Mouse (Mus musculus) ES-E14 (cell line): Measurements from ENCODE around the gene Zscan18. TPM values are rescaled to one million over a fixed set of nuclear protein-coding genes. Genes with fewer than 3 reads are reported as not detected.
A peak's percentile ranks its signal among the peaks of the same experiment; 100 is the strongest.

Experiments used
- DNase-seq: peaks from one replicate; pipeline ENCODE4 v3.0.0-alpha.2; 2013; ENCODE audit warnings: low read depth, low spot score
- H3K27ac ChIP-seq: 2 replicates; pipeline ENCODE4 v1.5.1; 2012; ENCODE audit warnings: low read depth, mild to moderate bottlenecking, low read length, moderate library complexity, mixed read lengths; ENCODE audit not compliant: poor library complexity, insufficient read depth, severe bottlenecking
- H3K36me3 ChIP-seq: 2 replicates; pipeline ENCODE4 v1.6.1; 2012; ENCODE audit warnings: mild to moderate bottlenecking, low read length, moderate library complexity, mixed read lengths; ENCODE audit not compliant: control insufficient read depth, poor library complexity, insufficient read depth, severe bottlenecking
- H3K4me1 ChIP-seq, 2 experiments: fragments of 150-350 bp in 1 of 2; sonication (generic) in 1 of 2; 2 replicates each; pipeline ENCODE4 v1.6.1; 2012; ENCODE audit warnings: low read length in 2 of 2, mild to moderate bottlenecking in 1 of 2, mixed read lengths in 1 of 2; ENCODE audit not compliant: control insufficient read depth in 2 of 2, insufficient read depth in 2 of 2, poor library complexity in 1 of 2
- H3K4me3 ChIP-seq, 2 experiments: fragments of 150-350 bp in 1 of 2; sonication (generic) in 1 of 2; 2 replicates each; pipeline ENCODE4 v1.5.1; 2012; ENCODE audit warnings: low read length in 2 of 2, low read depth in 1 of 2, mild to moderate bottlenecking in 1 of 2, mixed read lengths in 1 of 2; ENCODE audit not compliant: insufficient read depth in 1 of 2, poor library complexity in 1 of 2, severe bottlenecking in 1 of 2
- H3K9ac ChIP-seq: 2 replicates; pipeline ENCODE4 v1.6.1; 2012; ENCODE audit warnings: low read depth, mild to moderate bottlenecking, low read length, mixed read lengths; ENCODE audit not compliant: poor library complexity, insufficient read depth, severe bottlenecking
- H3K9me3 ChIP-seq: fragments of 150-350 bp; sonication (generic); 2 replicates; pipeline ENCODE4 v1.6.1; 2012; ENCODE audit warnings: low read depth, mild to moderate bottlenecking, low read length; ENCODE audit not compliant: control insufficient read depth, insufficient read depth
- CHD2 ChIP-seq: IDR thresholded peaks from 2 replicates; pipeline ENCODE4 v1.6.1; 2014; ENCODE audit warnings: mild to moderate bottlenecking, low read depth, low read length, inconsistent platforms
- HCFC1 ChIP-seq: IDR thresholded peaks from 2 replicates; pipeline ENCODE4 v1.6.1; 2012; ENCODE audit warnings: low read length, inconsistent platforms, borderline replicate concordance; ENCODE audit not compliant: insufficient read depth
- MAFK ChIP-seq: IDR thresholded peaks from 2 replicates; pipeline ENCODE4 v1.6.1; 2014; ENCODE audit warnings: mild to moderate bottlenecking, low read depth, low read length, inconsistent platforms; ENCODE audit not compliant: insufficient read depth
- ZC3H11A ChIP-seq: IDR thresholded peaks from 2 replicates; pipeline ENCODE4 v1.6.1; 2012; ENCODE audit warnings: low read depth, mild to moderate bottlenecking, inconsistent platforms, low read length, borderline replicate concordance
- ZNF384 ChIP-seq: IDR thresholded peaks from 2 replicates; pipeline ENCODE4 v1.6.1; 2012; ENCODE audit warnings: low read depth, low read length, inconsistent platforms
- in situ Hi-C, 2 experiments: fragments of 600-800 bp; cut with MboI; formaldehyde crosslinking; loops; one replicate each; pipeline ENCODE4 v1.15.1; 2025; ENCODE audit warnings: low sequenced_read_pairs in 2 of 2, inconsistent platforms in 1 of 2; ENCODE audit not compliant: unreplicated experiment in 2 of 2
- total RNA-seq: library from RNA; depleted of rRNA; stranded (reverse); fragments of 300-350 nt; gene quantifications from 2 replicates; pipeline ENCODE4 v1.2.3, GENCODE M21; 2012; rRNA removed

The Zscan18 gene
- total RNA-seq: 13.3 and 19.2 TPM in 2 replicates

DNA sequence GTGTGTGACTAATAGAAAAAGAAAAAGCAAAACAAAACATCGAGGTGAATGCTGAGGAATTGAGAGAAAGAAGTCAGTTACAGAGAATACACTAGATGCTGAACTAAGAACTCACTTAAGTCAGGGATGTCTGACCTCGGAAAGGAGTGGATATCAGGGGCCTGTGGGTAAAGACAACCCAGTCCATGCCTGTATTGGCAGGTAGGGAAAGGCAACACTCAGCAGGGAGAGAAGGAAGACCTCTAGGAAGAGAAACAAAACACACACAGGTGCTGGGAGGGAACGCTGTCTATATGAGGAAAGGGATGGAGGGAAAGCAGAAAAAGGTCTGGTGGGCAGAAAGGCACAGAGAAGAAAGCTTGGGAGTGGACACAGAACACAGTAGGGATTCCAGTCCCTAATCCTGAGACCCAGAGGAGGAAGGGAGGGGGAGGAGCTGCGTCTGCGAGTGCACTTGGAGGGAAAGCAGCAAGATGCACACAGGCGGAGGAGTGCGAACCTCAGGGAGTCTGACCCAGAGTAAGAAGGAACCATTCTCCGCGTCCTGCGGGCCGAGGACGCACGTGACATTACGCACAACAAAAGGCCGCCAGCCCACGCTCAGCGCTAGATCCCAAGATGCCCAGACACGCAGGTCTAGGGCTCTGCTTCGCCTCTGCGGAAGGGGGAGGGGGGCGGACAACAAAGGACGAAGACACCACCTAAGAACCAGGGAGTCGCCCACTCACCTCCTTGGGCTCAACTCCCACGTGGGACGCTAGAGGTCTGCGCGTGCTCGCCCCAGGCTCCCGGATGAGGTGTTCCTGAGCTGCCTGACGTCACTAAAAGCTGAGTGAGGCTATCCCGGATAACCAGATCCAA, at the start of gene Zscan18:
TSS of gene Zscan18 (minus strand) at position 770 of the 861 bp plus-strand sequence.
- Histone ChIP-seq H3K4me1 (peaks cover 0 to 6% of the 10 kb centered on the region in 2 experiments; a peak in 1 of 4 replicates), H3K27ac (peak within 1 kb of the TSS; percentile 47; the same call in 1 of the 2 replicates), H3K4me3 (peak within 1 kb of the TSS; percentile 58 to 64), H3K9ac (peak within 1 kb of the TSS; percentile 82), H3K9me3 (no peaks in the 10 kb centered on the region), H3K36me3 (no peaks in the 10 kb centered on the region; the same call in 1 of the 2 replicates)
- in situ Hi-C loops: no loop called here
- DNase-seq: peak; percentile 83
- TF ChIP-seq HCFC1 (peak; percentile 54; the same call in 1 of the 2 replicates), CHD2 (no peak), MAFK (no peak), ZC3H11A (no peak)

DNA sequence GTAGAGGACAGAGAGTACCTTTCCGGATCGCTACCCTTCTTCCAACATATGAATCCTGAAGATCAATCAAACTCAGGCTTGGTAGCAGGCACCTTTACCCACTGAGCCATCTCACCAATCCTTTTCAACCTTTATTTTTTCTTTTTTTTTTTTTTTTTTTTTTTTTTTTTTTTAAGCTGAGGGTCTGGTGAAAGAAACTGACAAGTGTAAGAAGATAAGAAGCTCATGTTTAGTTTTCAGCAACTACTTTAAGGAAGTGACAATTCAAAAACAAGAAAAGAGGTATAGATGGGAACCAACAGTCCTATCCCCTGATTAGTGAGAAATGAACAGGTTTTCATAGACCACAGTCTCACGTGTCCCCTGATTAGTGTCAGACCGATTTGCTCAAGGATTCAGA, 32.3 kb upstream of the Zscan18 start:
- Histone ChIP-seq H3K36me3 (peaks cover 13% of the 10 kb centered on the region), H3K9ac (peak overlapping the region; percentile 90; the same call in 1 of the 2 replicates), H3K9me3 (no peaks in the 10 kb centered on the region), H3K4me3 (peak overlapping the region; percentile 91 to 98), H3K4me1 (peaks cover 0 to 5% of the 10 kb centered on the region in 2 experiments; a peak in 2 of 4 replicates), H3K27ac (no peak overlapping the region)
- in situ Hi-C loops: no loop called here
- no peak for DNase-seq
- TF ChIP-seq ZNF384: no peak
- no peak for TF ChIP-seq CHD2
- TF ChIP-seq ZC3H11A: no peak
- TF ChIP-seq MAFK: no peak
- no peak for TF ChIP-seq HCFC1

DNA sequence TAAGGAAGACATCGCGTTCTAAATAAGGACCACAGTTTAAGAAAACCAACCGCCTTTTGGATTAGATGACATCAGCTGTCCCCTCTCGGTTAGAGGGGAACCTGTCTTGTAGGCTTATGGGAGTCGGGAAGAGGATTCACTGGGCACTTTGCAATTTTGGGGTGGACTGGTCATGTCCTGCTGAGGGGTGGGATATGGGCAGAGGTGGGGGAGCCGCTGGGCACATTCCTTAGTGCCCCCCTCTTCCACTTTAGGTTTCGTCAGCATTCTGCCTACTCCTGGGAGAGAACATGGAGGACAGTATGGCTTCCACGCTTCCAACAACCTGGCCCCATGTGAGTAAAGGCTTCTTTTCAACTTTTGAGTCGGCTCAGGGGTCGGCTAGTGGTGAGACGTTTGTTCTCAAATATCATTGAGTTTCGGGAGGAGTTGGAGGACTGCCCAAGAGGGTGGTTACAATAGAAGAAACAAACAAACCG, 31.8 kb upstream of the Zscan18 start:
- TF ChIP-seq ZC3H11A: no peak
- TF ChIP-seq HCFC1: no peak
- TF ChIP-seq MAFK: no peak
- no peak for TF ChIP-seq CHD2
- no peak for DNase-seq
- in situ Hi-C loops: no loop called here
- Histone ChIP-seq H3K9me3 (no peaks in the 10 kb centered on the region), H3K4me3 (peak overlapping the region; percentile 91 to 98), H3K27ac (peak overlapping the region; percentile 88), H3K36me3 (peaks cover 12% of the 10 kb centered on the region), H3K4me1 (peaks cover 0 to 5% of the 10 kb centered on the region in 2 experiments; a peak in 2 of 4 replicates), H3K9ac (peak overlapping the region; percentile 90)

DNA sequence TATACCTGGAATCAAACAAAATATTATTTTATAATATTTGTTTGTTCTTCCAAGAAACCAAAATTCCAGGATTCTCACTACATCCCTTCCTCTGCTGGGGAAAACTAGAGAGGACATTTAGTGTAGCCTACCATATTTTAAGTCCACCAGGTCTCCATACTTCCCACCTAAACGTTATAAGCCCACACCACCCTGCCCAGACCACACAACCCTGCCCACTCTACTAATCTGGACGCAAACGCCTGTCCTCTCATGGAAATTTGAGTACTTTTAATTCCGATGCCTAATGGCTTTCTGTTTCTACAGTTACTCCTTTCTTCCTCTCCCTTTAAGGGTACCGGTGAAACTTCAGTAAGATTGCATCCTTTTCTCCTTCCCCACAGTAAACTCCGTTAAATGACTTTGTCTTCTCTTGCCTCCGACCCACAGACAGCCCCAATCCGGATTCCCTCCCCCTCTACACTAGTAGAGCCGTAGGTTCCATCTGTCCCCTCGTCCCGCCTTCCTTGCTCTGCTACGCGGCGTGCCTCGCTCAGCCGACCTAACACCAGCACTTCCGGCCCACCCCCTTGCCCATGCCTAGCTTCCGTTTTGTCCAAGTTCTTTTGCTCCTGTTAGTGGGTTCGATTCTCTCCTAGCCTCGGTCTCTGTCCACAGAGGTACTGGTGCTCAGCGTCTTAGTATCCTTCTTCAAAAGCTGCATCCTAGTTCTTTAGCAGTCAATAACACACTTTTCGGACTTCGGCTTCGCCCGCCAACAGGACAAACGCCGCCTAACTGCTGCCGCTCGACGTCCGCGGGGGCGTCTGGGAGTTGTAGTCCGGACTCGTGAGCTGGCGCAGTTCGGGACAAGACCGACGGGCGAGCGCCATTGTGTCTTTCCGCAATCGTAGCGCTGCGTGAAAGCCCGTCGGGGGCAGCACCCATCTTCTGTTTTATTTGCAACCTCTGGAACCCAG, 31.0 kb upstream of the Zscan18 start, which contains the start of gene Zfp110:
TSS of gene Zfp110 (plus strand) at position 600 of the 959 bp plus-strand sequence.
- Histone ChIP-seq H3K4me1 (peaks cover 0 to 5% of the 10 kb centered on the region in 2 experiments; a peak in 2 of 4 replicates), H3K4me3 (peak within 1 kb of the TSS; percentile 91 to 98), H3K9ac (peak within 1 kb of the TSS; percentile 90), H3K27ac (peak within 1 kb of the TSS; percentile 88), H3K9me3 (no peaks in the 10 kb centered on the region), H3K36me3 (peaks cover 8% of the 10 kb centered on the region)
- TF ChIP-seq ZNF384 (no peak), HCFC1 (peak; percentile 93), MAFK (no peak), CHD2 (0 out of 2 replicates have a peak, but pooled peaks have one; percentile 19), ZC3H11A (no peak)
- peak; percentile 93 for DNase-seq
- in situ Hi-C loops: no loop called here
